14 mouse cellular contexts compared by ENCODE assay signal in the genomic region with DNA sequence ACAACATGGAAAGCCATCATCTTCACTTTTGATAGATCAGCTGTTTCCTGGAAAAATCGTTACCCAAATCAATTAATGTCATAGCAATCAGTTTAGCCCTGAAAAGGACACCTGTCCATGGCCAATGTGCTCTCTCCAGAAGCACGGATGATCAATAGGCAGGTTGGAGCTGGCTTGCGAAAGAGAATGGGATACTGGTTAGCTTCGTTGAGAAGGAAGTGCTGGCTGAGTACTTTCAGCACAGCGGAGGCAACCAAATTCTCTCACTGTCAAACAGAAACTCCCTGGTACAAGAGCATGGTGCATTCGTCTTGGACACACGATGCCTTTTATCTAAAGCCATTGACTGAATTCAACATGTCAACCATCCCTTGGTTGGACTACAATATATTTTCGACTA. TPM values are rescaled to one million over a fixed set of nuclear protein-coding genes. Genes with fewer than 3 reads are reported as not detected.
DNase-seq lines count a peak whose midpoint lies in the region; ATAC-seq and TF ChIP-seq lines count a peak whose summit lies in the region.
"Had no signal": no experiment of that assay in that cellular context is flagged by ENCODE, and none has a peak within 500 bp of the region (broad histone marks: within the 10 kb centered on the region; RNA-seq: fewer than 3 reads in every experiment).

No protein-coding gene starts in this region.

- H3K79me2 ChIP-seq in heart, adult 2 months (replicated peaks; ENCODE audit: control insufficient read depth, insufficient read depth, low read length) = no peaks in the 10 kb centered on the region
- no peaks in the 10 kb centered on the region for H3K79me2 ChIP-seq in CH12.LX (replicated peaks; ENCODE audit: control insufficient read depth, extremely low read depth, insufficient read depth, poor library complexity, severe bottlenecking)

- no peak for TF ChIP-seq POLR2A in heart, adult 2 months (IDR thresholded peaks at IDR 0.05; ENCODE audit: insufficient read depth, low read depth, low read length)
- TF ChIP-seq POLR2A in CH12.LX (IDR thresholded peaks at IDR 0.05; ENCODE audit: low read depth, low read length) = no peak

- no peak for TF ChIP-seq EP300 in heart, adult 2 months (IDR thresholded peaks at IDR 0.05; ENCODE audit: insufficient read depth, low read depth, low read length)
- no peak for TF ChIP-seq EP300 in CH12.LX (IDR thresholded peaks at IDR 0.05; ENCODE audit: low read length)

- peaks cover 31% of the 10 kb centered on the region for H3K27me3 ChIP-seq in embryonic facial prominence, embryonic 13.5 days
- H3K27me3 ChIP-seq in embryonic facial prominence, embryonic 10.5 days (replicated peaks; ENCODE audit: low read depth, poor library complexity, severe bottlenecking) = peaks cover 41% of the 10 kb centered on the region
- peaks cover 18% of the 10 kb centered on the region for H3K27me3 ChIP-seq in heart, embryonic 15.5 days
- peaks cover 4% of the 10 kb centered on the region; the same call in 1 of the 2 replicates for H3K27me3 ChIP-seq in heart, adult 2 months (ENCODE audit: control insufficient read depth, insufficient read depth, low read length)
- no peaks in the 10 kb centered on the region for H3K27me3 ChIP-seq in CH12.LX (replicated peaks)
- no peaks in the 10 kb centered on the region for H3K27me3 ChIP-seq in hindbrain, embryonic 16.5 days (replicated peaks; ENCODE audit: control insufficient read depth, insufficient read depth, low read length)

- H3K9me3 ChIP-seq in embryonic facial prominence, embryonic 13.5 days = no peaks in the 10 kb centered on the region
- H3K9me3 ChIP-seq in embryonic facial prominence, embryonic 10.5 days = peaks cover 4% of the 10 kb centered on the region; the same call in 1 of the 2 replicates
- H3K9me3 ChIP-seq in heart, embryonic 15.5 days (replicated peaks) = no peaks in the 10 kb centered on the region
- H3K9me3 ChIP-seq in CH12.LX (replicated peaks; ENCODE audit: low read length) = peaks cover 11% of the 10 kb centered on the region
- H3K9me3 ChIP-seq in hindbrain, embryonic 16.5 days (ENCODE audit: control insufficient read depth, low read length) = no peaks in the 10 kb centered on the region
- H3K9me3 ChIP-seq: limb, embryonic 13.5 days; liver, embryonic 15.5 days had no signal

- peak overlapping the region; percentile 11; the same call in 1 of the 2 replicates for H3K4me2 ChIP-seq in embryonic facial prominence, embryonic 13.5 days
- no peak overlapping the region for H3K4me2 ChIP-seq in heart, embryonic 15.5 days
- peak overlapping the region; percentile 71 for H3K4me2 ChIP-seq in CH12.LX (ENCODE audit: insufficient read depth, low read depth, poor library complexity, severe bottlenecking)
- peak overlapping the region; percentile 89 for H3K4me2 ChIP-seq in hindbrain, embryonic 16.5 days (ENCODE audit: low read length)
- H3K4me2 ChIP-seq: limb, embryonic 13.5 days; liver, embryonic 15.5 days had no signal

- H3K4me1 ChIP-seq in embryonic facial prominence, embryonic 13.5 days = peaks cover 6% of the 10 kb centered on the region
- peaks cover 8% of the 10 kb centered on the region for H3K4me1 ChIP-seq in embryonic facial prominence, embryonic 10.5 days
- peaks cover 11% of the 10 kb centered on the region for H3K4me1 ChIP-seq in heart, embryonic 15.5 days (replicated peaks)
- H3K4me1 ChIP-seq in heart, adult 2 months (ENCODE audit: control insufficient read depth, insufficient read depth, low read length) = no peaks in the 10 kb centered on the region
- H3K4me1 ChIP-seq in CH12.LX (ENCODE audit: control insufficient read depth in 1 of 2, insufficient read depth in 2 of 2) = peaks cover 29 to 72% of the 10 kb centered on the region in 2 experiments
- peaks cover 4% of the 10 kb centered on the region for H3K4me1 ChIP-seq in hindbrain, embryonic 16.5 days (ENCODE audit: control insufficient read depth, insufficient read depth, low read depth, low read length)

- intact Hi-C loops in heart, adult 2 months (cut with DNase I) = no loop called here
- intact Hi-C loops in gastrocnemius, postnatal 36 days (cut with DNase I) = no loop called here

- 77% methylated on average over 8 of the region's 8 CpGs for WGBS in embryonic facial prominence, embryonic 13.5 days
- WGBS in embryonic facial prominence, embryonic 10.5 days = 84% methylated on average over 8 of the region's 8 CpGs
- 75% methylated on average over 8 of the region's 8 CpGs for WGBS in heart, embryonic 15.5 days
- WGBS in heart, adult 2 months = 75% methylated on average over 8 of the region's 8 CpGs
- 68% methylated on average over 8 of the region's 8 CpGs for WGBS in hindbrain, embryonic 16.5 days

- in situ Hi-C loops in CH12.LX (cut with MboI; ENCODE audit: low pct_ligation_motif_present, low pct_unique_long_range_greater_than_20kb, low sequenced_read_pairs) = no loop called here

- DNase-seq in embryonic facial prominence, embryonic 10.5 days (ENCODE audit: low spot score) = no peak
- no peak for DNase-seq in heart, adult 2 months
- no peak for DNase-seq in CH12.LX (ENCODE audit: extremely low read depth)
- no peak for DNase-seq in gastrocnemius, postnatal 36 days
- DNase-seq: B cell, adult 2 months; lung, postnatal 10 days; thymus, adult 18-20 months had no signal

- H3K4me3 ChIP-seq in embryonic facial prominence, embryonic 13.5 days = no peak overlapping the region
- no peak overlapping the region for H3K4me3 ChIP-seq in embryonic facial prominence, embryonic 10.5 days
- H3K4me3 ChIP-seq in heart, embryonic 15.5 days = peak overlapping the region; percentile 15; the same call in 1 of the 2 replicates
- H3K4me3 ChIP-seq in heart, adult 2 months = no peak overlapping the region
- H3K4me3 ChIP-seq in CH12.LX (replicated peaks in 1 of 3; ENCODE audit: low read depth in 2 of 3, low read length in 2 of 3, poor library complexity in 1 of 3) = peak overlapping the region in 1 of 3 experiments; percentile 30
- H3K4me3 ChIP-seq in hindbrain, embryonic 16.5 days (ENCODE audit: low read length) = peak overlapping the region; percentile 70
- H3K4me3 ChIP-seq: erythroblast, embryonic 14.5 days; limb, embryonic 13.5 days; liver, embryonic 15.5 days had no signal

- dilution Hi-C loops in CH12.LX (cut with MboI; ENCODE audit: extremely low pct_ligation_motif_present, extremely low pct_unique_long_range_greater_than_20kb, low sequenced_read_pairs) = no loop called here

- no peaks in the 10 kb centered on the region for H3K36me3 ChIP-seq in embryonic facial prominence, embryonic 13.5 days
- H3K36me3 ChIP-seq in embryonic facial prominence, embryonic 10.5 days (replicated peaks) = no peaks in the 10 kb centered on the region
- no peaks in the 10 kb centered on the region for H3K36me3 ChIP-seq in heart, embryonic 15.5 days
- no peaks in the 10 kb centered on the region for H3K36me3 ChIP-seq in heart, adult 2 months (ENCODE audit: control insufficient read depth, insufficient read depth, low read length)
- H3K36me3 ChIP-seq in CH12.LX (replicated peaks in 1 of 2; ENCODE audit: control insufficient read depth in 1 of 2, insufficient read depth in 1 of 2, low read length in 1 of 2) = peaks cover 19 to 30% of the 10 kb centered on the region in 2 experiments
- no peaks in the 10 kb centered on the region for H3K36me3 ChIP-seq in hindbrain, embryonic 16.5 days (ENCODE audit: control insufficient read depth, insufficient read depth, low read length)
- H3K36me3 ChIP-seq: limb, embryonic 13.5 days; liver, embryonic 15.5 days had no signal

- no peak overlapping the region for H3K9ac ChIP-seq in embryonic facial prominence, embryonic 13.5 days
- no peak overlapping the region for H3K9ac ChIP-seq in heart, embryonic 15.5 days
- no peak overlapping the region for H3K9ac ChIP-seq in heart, adult 2 months (ENCODE audit: low read depth, low read length)
- peak overlapping the region; percentile 69 for H3K9ac ChIP-seq in CH12.LX (ENCODE audit: insufficient read depth, low read depth)
- H3K9ac ChIP-seq in hindbrain, embryonic 16.5 days (ENCODE audit: low read depth, low read length) = no peak overlapping the region
- H3K9ac ChIP-seq: limb, embryonic 13.5 days; liver, embryonic 15.5 days had no signal

- no peak for ATAC-seq in embryonic facial prominence, embryonic 13.5 days (ENCODE audit: insufficient number of reproducible peaks, insufficient read depth, low FRiP score, low TSS enrichment, low read depth)
- no peak for ATAC-seq in heart, embryonic 15.5 days (replicated peaks; ENCODE audit: insufficient number of reproducible peaks, insufficient read depth, low FRiP score, low read depth)
- no peak for ATAC-seq in hindbrain, embryonic 16.5 days
- no peak for ATAC-seq in frontal cortex, adult (ENCODE audit: low TSS enrichment)

- no peak for TF ChIP-seq CTCF in heart, adult 2 months (IDR thresholded peaks at IDR 0.05)
- no peak for TF ChIP-seq CTCF in CH12.LX (conservative IDR thresholded peaks at IDR 0.05 in 1 of 2, IDR thresholded peaks at IDR 0.05 in 1 of 2; ENCODE audit: low read depth in 2 of 2, low read length in 2 of 2)

- no peak for TF ChIP-seq RAD21 in CH12.LX (IDR thresholded peaks at IDR 0.05; ENCODE audit: low read depth, low read length)

- H3K27ac ChIP-seq in embryonic facial prominence, embryonic 13.5 days = no peak overlapping the region
- no peak overlapping the region for H3K27ac ChIP-seq in embryonic facial prominence, embryonic 10.5 days (replicated peaks)
- H3K27ac ChIP-seq in heart, embryonic 15.5 days = no peak overlapping the region
- no peak overlapping the region for H3K27ac ChIP-seq in heart, adult 2 months
- H3K27ac ChIP-seq in CH12.LX (ENCODE audit: insufficient read depth, low read depth) = peak overlapping the region; percentile 86
- H3K27ac ChIP-seq in hindbrain, embryonic 16.5 days (ENCODE audit: low read depth, low read length) = no peak overlapping the region
- H3K27ac ChIP-seq: limb, embryonic 13.5 days; liver, embryonic 15.5 days had no signal

RNA-seq across cellular contexts. Expression of a gene that starts 2.8 kb away (rescaled TPM):
- 0.67 and 0.84 TPM in 2 replicates for polyA plus RNA-seq in embryonic facial prominence, embryonic 13.5 days (2015; fragmentation: Nextera tagmentation; extraction: Ambion mirVana)
- 0.15 and 0.19 TPM in 2 replicates for polyA plus RNA-seq in embryonic facial prominence, embryonic 10.5 days (2016; fragmentation: Nextera tagmentation; extraction: Ambion mirVana)
- 0.33 and 1.1 TPM in 2 replicates for polyA plus RNA-seq in heart, embryonic 15.5 days (2015; fragmentation: Nextera tagmentation; extraction: Ambion mirVana)
- under 1 TPM; 0.18 to 0.32 TPM for total RNA-seq in heart, adult 2 months (2021)
- 0.61 and 0.78 TPM in 2 replicates for polyA plus RNA-seq in heart, adult 2 months (2012; rRNA removed)
- total RNA-seq in CH12.LX (2012; rRNA removed) (6.5 and 8.5 TPM in 2 replicates), CH12.LX (2014; rRNA removed) (2.8 and 3.0 TPM in 2 replicates)
- 3.6 and 3.9 TPM in 2 replicates for polyA plus RNA-seq in CH12.LX (2012; ENCODE audit: insufficient read length, low read depth)
- 6.2 and 7.9 TPM in 2 replicates for polyA plus RNA-seq in hindbrain, embryonic 16.5 days (2015; fragmentation: Nextera tagmentation; extraction: Ambion mirVana)
- total RNA-seq in gastrocnemius, postnatal 36 days (2021) = under 1 TPM; 0.05 to 0.10 TPM
- polyA plus RNA-seq: erythroblast, embryonic 14.5 days had no signal

RNA-seq across cellular contexts. Expression of a gene that starts 54.7 kb away (rescaled TPM):
- polyA plus RNA-seq in embryonic facial prominence, embryonic 13.5 days (2015; fragmentation: Nextera tagmentation; extraction: Ambion mirVana) = 3.5 and 3.7 TPM in 2 replicates
- 2.2 and 2.8 TPM in 2 replicates for polyA plus RNA-seq in embryonic facial prominence, embryonic 10.5 days (2016; fragmentation: Nextera tagmentation; extraction: Ambion mirVana)
- 6.8 and 8.7 TPM in 2 replicates for polyA plus RNA-seq in heart, embryonic 15.5 days (2015; fragmentation: Nextera tagmentation; extraction: Ambion mirVana)
- total RNA-seq in heart, adult 2 months (2021) = 10 to 100 TPM; 16.0 to 17.6 TPM
- 14.0 and 19.7 TPM in 2 replicates for polyA plus RNA-seq in heart, adult 2 months (2012; rRNA removed)
- 151 and 163 TPM in 2 replicates for total RNA-seq in CH12.LX (2012; rRNA removed)
- total RNA-seq in CH12.LX (2014; rRNA removed) = 108 and 117 TPM in 2 replicates
- 171 and 185 TPM in 2 replicates for polyA plus RNA-seq in CH12.LX (2012; ENCODE audit: insufficient read length, low read depth)
- polyA plus RNA-seq in hindbrain, embryonic 16.5 days (2015; fragmentation: Nextera tagmentation; extraction: Ambion mirVana) = 1.1 and 1.4 TPM in 2 replicates
- total RNA-seq in gastrocnemius, postnatal 36 days (2021) = 1 to 10 TPM; 2.1 to 3.5 TPM

Comparison
In these comparisons a context has a peak if more than half of its experiments do, and no peak if none do; other contexts are left out.
1. H3K4me3 ChIP-seq: peak in heart, embryonic 15.5 days (single experiment) and hindbrain, embryonic 16.5 days (single experiment); none in embryonic facial prominence, embryonic 13.5 days (single experiment), embryonic facial prominence, embryonic 10.5 days (single experiment) and heart, adult 2 months (single experiment).